Mouse (Mus musculus) heart, adult 2 months (tissue): ENCODE measurements at regions not wholly inside any gene's neighbourhood (a gene's known extent, or its start where the extent isn't known, plus 50 kb on each side); places are given as distances from the start of the nearest gene placed in this dataset.

ENCODE experiments used
- CTCF ChIP-seq: fragments of 200-600 bp; IDR thresholded peaks from 2 replicates; pipeline ENCODE4 v1.8.1; 2022; ENCODE audit warnings: antibody characterized with exemption, mild to moderate bottlenecking, moderate library complexity
- POLR2A ChIP-seq: fragments of 200-500 bp; IDR thresholded peaks from 2 replicates; pipeline ENCODE4 v1.6.1; 2011; ENCODE audit warnings: mild to moderate bottlenecking, low read depth, low read length, control low read depth; ENCODE audit not compliant: insufficient read depth

GRCm38 (mm10) chr16:93324911-93325310 is 279.0 kb downstream of the Setd4 start:
- TF ChIP-seq CTCF (no peak), POLR2A (no peak)
